8 mouse cellular contexts compared by ENCODE assay signal in the genomic region with DNA sequence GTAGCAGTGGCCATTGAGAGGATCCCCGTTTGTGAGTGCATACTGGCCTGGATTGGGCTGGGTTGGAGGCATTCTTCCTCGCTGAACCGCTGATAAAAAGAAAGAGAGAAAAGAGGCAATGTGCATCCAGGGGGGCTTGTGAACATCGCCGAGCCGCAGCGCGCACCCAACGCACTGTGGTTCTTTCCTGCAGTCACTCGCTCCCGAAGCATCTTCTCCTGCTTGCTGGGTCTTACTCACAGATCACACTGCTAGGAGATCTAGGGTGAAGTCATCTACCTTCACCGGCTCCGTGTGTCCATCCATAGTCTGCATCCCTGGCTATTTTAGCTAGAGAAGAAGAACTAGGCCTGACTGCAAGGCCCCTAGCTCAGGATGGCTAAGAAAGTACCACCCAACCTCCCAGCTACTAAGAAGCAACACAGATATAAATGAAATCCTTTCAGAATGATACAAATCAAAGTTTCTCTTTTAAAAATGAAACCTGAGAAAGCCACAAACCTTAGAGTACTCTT. TPM values are rescaled to one million over a fixed set of nuclear protein-coding genes. Genes with fewer than 3 reads are reported as not detected.
A peak's percentile ranks its signal among the peaks of the same experiment; 100 is the strongest.
DNase-seq lines count a peak whose midpoint lies in the region; ATAC-seq lines count a peak whose summit lies in the region.
"Had no signal": no experiment of that assay in that cellular context is flagged by ENCODE, and none has a peak within 500 bp of the region (broad histone marks: within the 10 kb centered on the region; RNA-seq: fewer than 3 reads in every experiment).

No protein-coding gene starts in this region.

- H3K27ac ChIP-seq in embryonic facial prominence, embryonic 11.5 days (replicated peaks; ENCODE audit: low read depth, low read length) = peak overlapping the region; percentile 92
- peak overlapping the region; percentile 100 for H3K27ac ChIP-seq in hindbrain, embryonic 14.5 days
- H3K27ac ChIP-seq in neural tube, embryonic 12.5 days = peak overlapping the region; percentile 87

- peak overlapping the region; percentile 74 for H3K4me2 ChIP-seq in embryonic facial prominence, embryonic 11.5 days (ENCODE audit: low read depth, low read length)
- peak overlapping the region; percentile 90 for H3K4me2 ChIP-seq in hindbrain, embryonic 14.5 days (replicated peaks)
- peak overlapping the region; percentile 96 for H3K4me2 ChIP-seq in neural tube, embryonic 12.5 days (replicated peaks)

- peak overlapping the region; percentile 88 for H3K9ac ChIP-seq in embryonic facial prominence, embryonic 11.5 days (replicated peaks; ENCODE audit: low read length)
- H3K9ac ChIP-seq in hindbrain, embryonic 14.5 days = peak overlapping the region; percentile 100
- H3K9ac ChIP-seq in neural tube, embryonic 12.5 days = peak overlapping the region; percentile 97

- no peaks in the 10 kb centered on the region for H3K27me3 ChIP-seq in embryonic facial prominence, embryonic 11.5 days (ENCODE audit: control insufficient read depth, insufficient read depth, low read length)
- H3K27me3 ChIP-seq in hindbrain, embryonic 14.5 days (ENCODE audit: control insufficient read depth, insufficient read depth, low read length) = no peaks in the 10 kb centered on the region
- H3K27me3 ChIP-seq in neural tube, embryonic 12.5 days (replicated peaks) = no peaks in the 10 kb centered on the region

- no peaks in the 10 kb centered on the region for H3K36me3 ChIP-seq in embryonic facial prominence, embryonic 11.5 days (replicated peaks; ENCODE audit: control insufficient read depth, insufficient read depth, low read depth, low read length)
- peaks cover 33% of the 10 kb centered on the region for H3K36me3 ChIP-seq in hindbrain, embryonic 14.5 days (replicated peaks; ENCODE audit: control insufficient read depth, insufficient read depth)
- peaks cover 13% of the 10 kb centered on the region for H3K36me3 ChIP-seq in neural tube, embryonic 12.5 days

- H3K4me1 ChIP-seq in embryonic facial prominence, embryonic 11.5 days (ENCODE audit: control insufficient read depth, insufficient read depth, low read length) = no peaks in the 10 kb centered on the region; the same call in 1 of the 2 replicates
- peaks cover 14% of the 10 kb centered on the region for H3K4me1 ChIP-seq in hindbrain, embryonic 14.5 days (replicated peaks; ENCODE audit: control insufficient read depth, insufficient read depth, low read length)
- peaks cover 34% of the 10 kb centered on the region for H3K4me1 ChIP-seq in neural tube, embryonic 12.5 days

- ATAC-seq in embryonic facial prominence, embryonic 11.5 days (replicated peaks; ENCODE audit: insufficient number of reproducible peaks, low FRiP score, low TSS enrichment, low read depth) = no peak
- no peak for ATAC-seq in hindbrain, embryonic 14.5 days (ENCODE audit: low FRiP score)
- ATAC-seq in neural tube, embryonic 12.5 days (ENCODE audit: low FRiP score, low read depth) = no peak

- H3K9me3 ChIP-seq in embryonic facial prominence, embryonic 11.5 days (replicated peaks; ENCODE audit: control insufficient read depth, low read length) = no peaks in the 10 kb centered on the region
- no peaks in the 10 kb centered on the region for H3K9me3 ChIP-seq in hindbrain, embryonic 14.5 days (ENCODE audit: control insufficient read depth, low read length)
- H3K9me3 ChIP-seq in neural tube, embryonic 12.5 days = no peaks in the 10 kb centered on the region

- WGBS in embryonic facial prominence, embryonic 11.5 days = under 1% methylated on average over 13 of the region's 13 CpGs
- 2% methylated on average over 13 of the region's 13 CpGs for WGBS in hindbrain, embryonic 14.5 days
- 1% methylated on average over 13 of the region's 13 CpGs for WGBS in neural tube, embryonic 12.5 days

- peak; percentile 27 for DNase-seq in layer of hippocampus, adult 11-12 months (ENCODE audit: low spot score)
- DNase-seq in layer of hippocampus, postnatal 10 days (ENCODE audit: low spot score in 2 of 2) = no peak
- no peak for DNase-seq in embryonic facial prominence, embryonic 11.5 days (ENCODE audit: low spot score)
- no peak for DNase-seq in hindbrain, embryonic 14.5 days (ENCODE audit: low spot score)
- no peak for DNase-seq in gastrocnemius, postnatal 4 days (ENCODE audit: low spot score in 2 of 2)
- no peak for DNase-seq in c-Kit-positive CD71-positive TER-119-positive erythroid progenitor cells, embryonic 14.5 days (ENCODE audit: low spot score)
- DNase-seq: kidney, adult 11 months had no signal

- H3K4me3 ChIP-seq in embryonic facial prominence, embryonic 11.5 days (ENCODE audit: low read depth, low read length) = peak overlapping the region; percentile 96
- peak overlapping the region; percentile 99 for H3K4me3 ChIP-seq in hindbrain, embryonic 14.5 days (replicated peaks; ENCODE audit: low read length)
- H3K4me3 ChIP-seq in neural tube, embryonic 12.5 days = peak overlapping the region; percentile 74

RNA-seq across cellular contexts. Expression of a gene that starts 3.9 kb away (rescaled TPM):
- 100 to 1,000 TPM; 108 to 121 TPM for total RNA-seq in layer of hippocampus, postnatal 10 days (2021)
- 56.1 and 57.3 TPM in 2 replicates for polyA plus RNA-seq in embryonic facial prominence, embryonic 11.5 days (2014; fragmentation: Nextera tagmentation; extraction: Ambion mirVana)
- polyA plus RNA-seq in hindbrain, embryonic 14.5 days (2014; fragmentation: Nextera tagmentation; extraction: Ambion mirVana) = 64.3 and 70.7 TPM in 2 replicates
- polyA plus RNA-seq in neural tube, embryonic 12.5 days (2016; fragmentation: Nextera tagmentation; extraction: Ambion mirVana) = 48.4 and 56.4 TPM in 2 replicates
- total RNA-seq in gastrocnemius, postnatal 4 days (2021) = 1 to 10 TPM; 3.0 to 3.5 TPM
